Mouse (Mus musculus): Measurements from ENCODE around the gene Midn. TPM values are rescaled to one million over a fixed set of nuclear protein-coding genes. Genes with fewer than 3 reads are reported as not detected.

Midn gene
- polyA plus RNA-seq, 1 experiment from 2014 or later: 41.7 TPM

DNA sequence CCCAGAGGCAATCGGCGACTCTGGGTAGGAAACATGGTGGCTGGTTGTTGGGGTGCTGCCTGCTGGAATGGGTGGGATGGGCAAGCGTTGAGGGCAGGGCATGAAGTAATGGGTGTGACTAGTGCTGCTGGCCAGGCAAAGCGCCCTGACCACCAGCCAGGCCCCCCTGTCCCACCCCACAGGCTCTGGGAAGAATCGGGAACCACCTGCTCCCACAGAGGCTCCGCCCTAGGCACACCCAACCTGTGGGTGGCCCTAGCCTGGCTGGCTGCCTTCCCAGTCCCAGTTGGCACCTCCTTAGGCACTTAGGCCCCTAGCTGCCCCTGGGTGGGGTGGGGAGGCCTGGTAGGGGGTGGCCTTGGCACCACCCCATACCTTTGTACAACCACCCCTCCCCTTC is 2.2 kb upstream of the Midn start:
- peaks cover 55% of the 10 kb centered on the region for H3K4me1 ChIP-seq
- H3K27me3 ChIP-seq: no peaks in the 10 kb centered on the region
- no peaks in the 10 kb centered on the region for H3K9me3 ChIP-seq
- no peak overlapping the region for H3K9ac ChIP-seq (replicated peaks)
- 0 out of 2 replicates have a peak overlapping the region, but pooled peaks have one; percentile 4 for H3K4me3 ChIP-seq
- no peak for ATAC-seq (ENCODE audit: low FRiP score, low read depth)
- peaks cover 29% of the 10 kb centered on the region for H3K36me3 ChIP-seq
- WGBS: 87% methylated on average over 6 of the region's 6 CpGs
- 0 out of 2 replicates have a peak overlapping the region, but pooled peaks have one; percentile 20 for H3K27ac ChIP-seq (replicated peaks)
- H3K4me2 ChIP-seq (replicated peaks): 0 out of 2 replicates have a peak overlapping the region, but pooled peaks have one; percentile 17

DNA sequence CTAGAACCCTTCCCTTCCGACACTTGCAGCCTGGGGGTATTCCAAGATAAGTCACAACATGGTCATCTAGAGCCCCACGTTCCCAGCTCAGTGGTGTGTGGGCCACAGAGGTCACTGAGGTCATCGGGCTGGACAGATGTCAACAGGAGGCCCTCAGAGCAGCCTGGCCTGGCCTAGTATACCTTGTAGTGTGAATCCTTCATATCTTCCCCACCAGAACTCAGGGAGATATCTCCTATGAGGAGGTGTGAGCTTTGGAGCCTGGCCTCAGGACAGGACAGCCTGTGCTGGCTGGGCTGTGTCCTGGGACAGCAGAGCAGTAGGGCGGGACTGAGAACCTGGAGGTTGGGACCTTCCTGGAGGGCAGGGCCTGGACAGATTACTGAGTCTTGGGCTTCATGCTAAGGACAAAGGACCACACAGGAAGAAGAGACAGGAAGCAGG is 1.5 kb upstream of the Midn start:
- H3K4me1 ChIP-seq: peaks cover 50% of the 10 kb centered on the region
- WGBS: 75% methylated on average over 4 of the region's 4 CpGs
- H3K4me2 ChIP-seq (replicated peaks): no peak overlapping the region
- no peaks in the 10 kb centered on the region for H3K9me3 ChIP-seq
- no peak for ATAC-seq (ENCODE audit: low FRiP score, low read depth)
- 0 out of 2 replicates have a peak overlapping the region, but pooled peaks have one; percentile 12 for H3K9ac ChIP-seq (replicated peaks)
- no peaks in the 10 kb centered on the region for H3K27me3 ChIP-seq
- H3K36me3 ChIP-seq: peaks cover 36% of the 10 kb centered on the region
- 0 out of 2 replicates have a peak overlapping the region, but pooled peaks have one; percentile 100 for H3K4me3 ChIP-seq
- H3K27ac ChIP-seq (replicated peaks): peak overlapping the region; percentile 98; the same call in 1 of the 2 replicates

DNA sequence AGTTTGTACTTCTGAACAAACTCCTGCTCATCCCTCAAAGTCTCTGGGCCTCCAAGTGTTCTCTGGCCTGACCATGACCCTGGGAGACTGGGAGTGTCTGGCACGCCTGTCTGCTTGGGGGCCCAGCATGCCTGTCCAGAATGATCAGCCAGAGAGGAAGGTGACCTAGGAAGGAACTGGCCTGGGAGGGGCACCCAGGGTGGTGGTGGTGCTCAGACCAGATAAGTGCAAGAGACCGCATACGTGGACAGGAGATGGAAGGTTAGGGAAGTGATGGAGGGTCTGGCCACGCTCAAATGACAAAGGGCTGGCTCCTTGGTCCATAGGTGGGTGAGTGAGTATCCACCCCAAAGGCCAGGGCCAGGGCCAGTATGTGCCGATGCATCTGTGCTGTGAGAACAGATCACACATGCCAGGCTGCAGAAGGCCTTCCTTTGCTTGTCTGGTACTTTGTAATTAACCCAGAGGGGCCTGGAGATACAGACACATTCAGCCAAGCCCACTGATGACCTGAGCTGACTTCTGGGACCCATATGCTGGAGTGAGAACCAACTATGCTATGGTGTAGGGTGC is 840 bp upstream of the Midn start:
- H3K36me3 ChIP-seq: peaks cover 42% of the 10 kb centered on the region
- peak overlapping the region; percentile 96 for H3K4me2 ChIP-seq (replicated peaks)
- H3K4me1 ChIP-seq: peaks cover 49% of the 10 kb centered on the region

DNA sequence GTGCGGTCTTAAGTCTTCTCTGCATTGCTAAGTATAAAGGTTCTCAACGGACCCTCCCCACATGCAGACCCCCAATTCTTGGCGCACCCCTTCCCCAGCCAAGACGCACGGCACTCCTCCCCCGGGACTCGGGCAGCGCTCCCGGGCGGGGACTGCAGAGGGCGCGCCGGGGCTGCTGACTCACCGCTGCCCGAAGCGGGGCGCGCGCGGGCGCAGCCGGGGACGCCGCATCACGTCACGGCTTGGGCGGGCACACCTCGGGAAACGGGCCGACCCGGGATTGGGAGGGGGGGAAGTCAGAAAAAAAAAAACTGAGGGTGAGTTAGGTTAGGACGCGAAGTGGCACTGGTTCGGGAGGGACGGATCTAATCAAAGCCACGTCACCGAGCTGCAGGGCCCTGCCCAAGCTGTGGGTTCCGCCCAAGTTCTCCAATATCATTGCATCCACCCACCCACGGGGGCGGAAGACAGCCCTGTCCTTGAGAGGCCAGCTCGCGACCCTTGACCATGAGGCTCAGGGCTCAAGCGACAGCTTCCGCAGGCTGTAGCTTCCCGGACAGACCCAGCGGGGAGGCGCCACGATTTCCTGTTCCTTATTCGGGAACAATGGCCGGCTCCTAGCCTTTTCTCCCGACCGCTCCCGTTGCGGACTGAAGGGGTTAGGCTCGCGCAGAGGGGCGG is 678 bp downstream of the Midn start:
- Histone ChIP-seq H3K4me1 (peaks cover 52% of the 10 kb centered on the region), H3K36me3 (peaks cover 54% of the 10 kb centered on the region), H3K9me3 (no peaks in the 10 kb centered on the region), H3K4me3 (peak overlapping the region; percentile 100), H3K9ac (replicated peaks) (peak overlapping the region; percentile 89), H3K4me2 (replicated peaks) (peak overlapping the region; percentile 96), H3K27ac (replicated peaks) (peak overlapping the region; percentile 98), H3K27me3 (no peaks in the 10 kb centered on the region)
- WGBS: under 1% methylated on average over 57 of the region's 57 CpGs
- peak; percentile 45 for ATAC-seq (ENCODE audit: low FRiP score, low read depth)

More for the DNA sequence above, 840 bp upstream of the Midn start:
- Histone ChIP-seq H3K9ac (replicated peaks) (peak overlapping the region; percentile 89; the same call in 1 of the 2 replicates), H3K27me3 (no peaks in the 10 kb centered on the region), H3K27ac (replicated peaks) (peak overlapping the region; percentile 98), H3K4me3 (peak overlapping the region; percentile 100), H3K9me3 (no peaks in the 10 kb centered on the region)
- no peak for ATAC-seq (ENCODE audit: low FRiP score, low read depth)
- WGBS: 77% methylated on average over 5 of the region's 5 CpGs

DNA sequence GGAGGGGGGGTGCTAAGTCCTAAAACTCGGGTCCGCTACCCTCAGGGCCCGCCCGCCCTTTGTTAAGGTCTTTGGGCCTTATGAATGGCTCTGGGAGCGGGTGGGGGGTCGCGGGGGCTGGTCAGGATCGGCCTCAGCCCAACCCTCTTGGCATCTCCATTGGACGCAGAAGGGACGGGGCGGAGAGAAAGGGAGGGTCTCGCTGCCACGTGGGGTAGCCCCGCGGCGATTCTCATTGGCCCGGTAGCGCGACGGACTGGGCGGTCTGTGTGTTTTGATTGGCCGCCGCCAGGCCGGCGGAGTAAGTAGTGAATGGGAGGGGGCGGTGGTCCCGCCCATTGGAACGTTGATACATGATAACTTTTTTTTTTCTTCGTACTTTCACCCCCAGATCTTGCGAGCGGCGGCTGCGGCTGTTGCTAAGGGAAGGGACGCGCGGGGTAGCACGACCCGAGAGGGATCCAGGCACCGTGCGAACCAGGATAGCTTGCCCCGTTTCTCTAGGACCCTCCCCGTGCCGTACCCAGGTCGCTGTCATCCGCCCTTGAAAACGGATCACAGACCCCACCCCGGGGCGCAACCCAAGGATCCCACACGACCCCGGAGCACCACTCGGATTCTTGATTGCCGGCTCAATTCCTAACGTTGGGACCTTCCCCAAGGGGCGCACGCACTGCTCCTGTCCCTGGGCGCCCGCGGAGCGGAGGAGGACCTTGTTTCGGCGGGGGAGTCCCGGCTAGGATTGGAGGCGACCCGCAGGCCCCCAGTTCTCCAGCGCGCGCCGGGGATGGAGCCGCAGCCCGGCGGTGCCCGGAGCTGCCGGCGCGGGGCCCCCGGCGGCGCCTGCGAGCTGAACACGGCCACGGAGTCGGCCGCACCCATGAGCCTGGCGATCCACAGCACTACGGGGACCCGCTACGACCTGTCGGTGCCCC is 1.5 kb downstream of the Midn start:
- H3K36me3 ChIP-seq: peaks cover 54% of the 10 kb centered on the region
- whole genome bisulfite sequencing: 0% methylated on average over 84 of the region's 88 CpGs
- peaks cover 56% of the 10 kb centered on the region for H3K4me1 ChIP-seq

DNA sequence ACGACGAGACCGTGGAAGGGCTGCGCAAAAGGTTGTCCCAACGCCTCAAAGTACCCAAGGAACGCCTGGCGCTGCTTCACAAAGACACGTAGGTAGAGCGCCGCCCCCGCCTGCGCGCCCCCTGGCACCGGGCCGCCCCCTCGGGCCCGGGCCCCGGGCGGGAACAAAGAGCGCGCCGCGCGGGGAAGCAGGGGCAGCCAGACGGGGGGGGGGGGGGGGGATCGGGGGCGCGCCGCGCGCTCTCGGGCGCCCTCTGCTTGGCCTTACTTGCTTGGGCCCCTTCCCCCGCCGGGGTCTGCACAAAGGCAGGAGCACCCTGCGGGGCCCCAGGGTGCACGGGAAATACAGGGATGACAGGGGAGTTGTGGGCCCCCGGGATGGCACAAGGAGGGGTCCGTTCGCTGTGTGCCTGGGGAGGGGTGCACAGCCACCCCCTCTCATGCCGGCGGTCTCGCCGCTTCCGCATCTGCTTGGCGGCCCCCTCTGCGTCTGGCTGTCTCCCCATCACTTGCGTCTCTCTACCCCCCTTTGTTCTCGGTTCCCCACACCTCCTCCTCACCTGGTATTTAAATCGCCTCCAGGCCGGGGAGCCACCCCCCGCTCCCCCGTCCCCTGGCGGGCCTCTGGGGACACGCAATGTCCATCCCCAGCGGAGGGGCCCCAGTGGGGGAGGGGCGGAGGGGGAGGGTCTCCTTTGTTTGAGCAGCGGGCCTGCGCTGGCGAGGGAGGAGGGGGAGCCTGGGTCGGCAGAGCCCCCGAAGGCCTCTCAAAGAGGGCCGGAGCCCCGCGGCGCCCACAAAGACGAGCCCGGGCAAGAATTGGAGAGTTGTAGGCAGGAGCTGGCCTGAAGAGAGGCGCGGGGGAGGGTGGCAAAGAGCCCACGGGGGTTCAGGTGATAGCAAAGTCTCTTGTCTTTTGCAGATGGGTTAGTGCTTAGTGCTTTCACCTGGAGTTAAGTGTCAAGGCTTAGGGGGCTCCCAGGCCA is 2.4 kb downstream of the Midn start:
- under 1% methylated on average over 54 of the region's 71 CpGs for WGBS
- ATAC-seq (ENCODE audit: low FRiP score, low read depth): no peak; the same call in 1 of the 2 replicates
- no peaks in the 10 kb centered on the region for H3K27me3 ChIP-seq
- H3K27ac ChIP-seq (replicated peaks): peak overlapping the region; percentile 100
- no peaks in the 10 kb centered on the region for H3K9me3 ChIP-seq
- peaks cover 58% of the 10 kb centered on the region for H3K4me1 ChIP-seq
- H3K36me3 ChIP-seq: peaks cover 54% of the 10 kb centered on the region
- peak overlapping the region; percentile 100 for H3K9ac ChIP-seq (replicated peaks)
- peak overlapping the region; percentile 96 for H3K4me2 ChIP-seq (replicated peaks)
- H3K4me3 ChIP-seq: peak overlapping the region; percentile 100

More for the DNA sequence above, 1.5 kb downstream of the Midn start:
- peak overlapping the region; percentile 100 for H3K27ac ChIP-seq (replicated peaks)
- H3K4me2 ChIP-seq (replicated peaks): peak overlapping the region; percentile 96
- peak overlapping the region; percentile 100 for H3K9ac ChIP-seq (replicated peaks)
- no peaks in the 10 kb centered on the region for H3K27me3 ChIP-seq
- peak; percentile 78 for ATAC-seq (ENCODE audit: low FRiP score, low read depth)
- peak overlapping the region; percentile 100 for H3K4me3 ChIP-seq
- H3K9me3 ChIP-seq: no peaks in the 10 kb centered on the region

DNA sequence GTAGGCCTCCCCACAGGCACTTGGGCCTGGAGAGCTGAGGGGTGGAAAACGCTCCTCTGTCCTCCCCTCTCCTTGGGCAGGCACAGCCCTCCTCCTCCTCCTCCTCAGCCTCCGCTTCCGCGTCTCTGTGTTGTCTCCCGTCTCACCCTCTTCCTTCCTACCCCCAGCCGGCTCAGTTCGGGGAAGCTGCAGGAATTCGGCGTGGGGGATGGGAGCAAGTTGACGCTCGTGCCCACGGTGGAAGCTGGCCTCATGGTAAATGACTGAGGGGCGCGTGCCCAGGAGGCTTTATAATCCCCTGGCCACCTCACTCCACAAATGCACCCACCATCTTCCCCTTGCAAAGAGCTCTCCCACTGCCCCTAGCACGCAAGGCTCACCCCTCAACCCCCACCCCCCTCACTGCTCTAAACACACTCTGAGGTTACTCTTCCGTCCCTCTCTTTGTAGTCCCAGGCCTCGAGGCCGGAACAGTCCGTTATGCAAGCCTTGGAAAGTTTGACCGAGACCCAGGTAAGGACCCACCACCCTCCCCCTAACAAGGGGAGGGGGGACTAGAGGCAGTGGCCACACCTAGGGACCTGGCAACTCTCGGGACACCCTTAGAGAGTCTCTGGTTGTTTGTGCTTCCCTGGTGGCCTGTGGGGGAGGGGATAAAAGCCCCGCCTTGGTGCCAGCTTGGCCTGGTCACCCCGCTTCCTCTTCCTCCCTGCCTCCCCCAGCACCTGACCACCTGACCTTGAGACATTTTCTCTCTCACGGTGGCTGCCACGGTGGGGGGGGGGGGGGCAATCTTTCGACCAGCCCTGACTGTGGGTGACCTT is 3.4 kb downstream of the Midn start:
- Histone ChIP-seq H3K27me3 (no peaks in the 10 kb centered on the region), H3K9me3 (no peaks in the 10 kb centered on the region), H3K36me3 (peaks cover 55% of the 10 kb centered on the region), H3K4me3 (peak overlapping the region; percentile 100), H3K27ac (replicated peaks) (peak overlapping the region; percentile 100), H3K9ac (replicated peaks) (peak overlapping the region; percentile 100), H3K4me1 (peaks cover 58% of the 10 kb centered on the region), H3K4me2 (replicated peaks) (peak overlapping the region; percentile 96)
- no peak for ATAC-seq (ENCODE audit: low FRiP score, low read depth)
- WGBS: under 1% methylated on average over 26 of the region's 26 CpGs

DNA sequence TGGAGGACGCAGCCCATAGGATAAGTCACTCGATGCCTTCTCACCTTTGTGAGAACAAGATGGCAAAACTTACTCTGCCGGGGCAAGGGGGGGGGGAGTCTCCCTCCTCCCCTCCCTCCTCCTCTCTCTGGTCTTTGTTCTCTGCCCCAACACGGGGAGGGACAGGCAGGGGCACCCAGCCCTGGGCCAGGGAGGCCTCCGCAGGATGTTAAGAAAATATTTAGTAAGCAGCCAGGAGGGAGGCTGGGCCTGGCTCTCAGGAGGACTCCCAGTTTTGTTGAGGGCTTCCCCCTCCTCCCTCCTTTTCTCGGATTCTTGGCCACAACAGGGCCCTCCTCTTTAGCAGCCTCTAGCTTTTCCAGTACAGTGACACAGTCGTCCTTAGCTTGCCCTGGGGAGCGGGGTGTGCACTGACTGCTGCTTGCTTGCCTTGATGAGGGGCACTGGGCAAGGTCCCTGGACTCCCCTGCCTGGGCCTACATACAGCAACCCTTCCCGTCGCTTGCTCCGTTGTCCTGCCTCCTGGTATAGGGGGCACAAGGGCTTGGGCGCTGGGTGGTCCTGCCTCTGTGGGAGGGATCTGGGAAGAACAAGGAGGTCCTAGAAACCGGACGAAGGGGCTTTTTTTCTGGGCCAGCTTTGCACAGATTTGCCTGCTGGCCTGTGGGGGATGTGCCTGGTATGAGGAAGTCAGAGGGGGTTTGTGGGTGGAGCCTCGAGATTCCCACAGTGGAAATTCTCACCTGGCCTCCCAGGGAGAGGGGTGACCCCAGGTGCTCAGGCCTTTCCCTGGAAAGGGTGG is 4.2 kb downstream of the Midn start:
- Histone ChIP-seq H3K4me2 (replicated peaks) (peak overlapping the region; percentile 96), H3K27ac (replicated peaks) (peak overlapping the region; percentile 100), H3K4me1 (peaks cover 60% of the 10 kb centered on the region), H3K36me3 (peaks cover 64% of the 10 kb centered on the region), H3K4me3 (peak overlapping the region; percentile 100), H3K9me3 (no peaks in the 10 kb centered on the region), H3K27me3 (no peaks in the 10 kb centered on the region), H3K9ac (replicated peaks) (peak overlapping the region; percentile 100)
- 4% methylated on average over 15 of the region's 15 CpGs for WGBS
- ATAC-seq (ENCODE audit: low FRiP score, low read depth): no peak

DNA sequence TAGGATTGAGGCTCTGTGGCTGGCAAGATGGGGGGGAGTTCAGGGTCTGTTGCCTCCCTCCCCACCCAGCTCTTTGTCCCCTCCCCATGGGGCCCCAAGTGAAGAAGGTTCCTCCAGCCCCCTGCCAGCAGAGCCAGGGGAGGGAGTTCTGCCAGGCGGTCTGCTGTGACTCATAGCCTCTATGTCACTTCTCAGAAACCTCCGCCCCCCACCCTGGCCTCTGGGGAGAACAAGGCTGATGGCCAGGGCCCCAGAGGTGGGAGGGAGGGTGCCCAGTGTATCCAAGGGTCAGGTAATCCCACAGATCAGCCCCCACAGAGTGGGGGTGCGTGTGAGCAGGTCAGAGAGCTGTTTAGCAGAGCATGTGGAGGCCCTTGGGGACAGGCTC is 4.8 kb downstream of the Midn start:
- Histone ChIP-seq H3K4me2 (replicated peaks) (peak overlapping the region; percentile 96), H3K9me3 (no peaks in the 10 kb centered on the region), H3K4me1 (peaks cover 59% of the 10 kb centered on the region), H3K9ac (replicated peaks) (peak overlapping the region; percentile 100), H3K27me3 (no peaks in the 10 kb centered on the region), H3K27ac (replicated peaks) (peak overlapping the region; percentile 100), H3K4me3 (peak overlapping the region; percentile 100), H3K36me3 (peaks cover 67% of the 10 kb centered on the region)
- 34% methylated on average over 3 of the region's 3 CpGs for WGBS
- ATAC-seq (ENCODE audit: low FRiP score, low read depth): no peak
